In genomic region chr16:36709405-36709804, GRCm38 (mm10) we compare ENCODE assay signal across 18 mouse cellular contexts. TPM values are rescaled to one million over a fixed set of nuclear protein-coding genes. Genes with fewer than 3 reads are reported as not detected.
DNase-seq lines count a peak whose midpoint lies in the region; TF ChIP-seq lines count a peak whose summit lies in the region.
"Had no signal": no experiment of that assay in that cellular context is flagged by ENCODE, and none has a peak within 500 bp of the region (broad histone marks: within the 10 kb centered on the region; RNA-seq: fewer than 3 reads in every experiment).

No protein-coding gene starts in this region.

- DNase-seq in heart, adult 8-10 months (ENCODE audit: low spot score): peak; percentile 6
- no peak for DNase-seq in heart, postnatal 25 days (ENCODE audit: low spot score)
- DNase-seq in induced T-regulatory cell, adult 2 months (ENCODE audit: low read depth): peak; percentile 81
- DNase-seq in spleen, adult 12 weeks (ENCODE audit: low spot score): peak; percentile 51
- DNase-seq in embryonic facial prominence, embryonic 10.5 days (ENCODE audit: low spot score): no peak
- no peak for DNase-seq in frontal cortex, postnatal 10 days (ENCODE audit: low spot score in 2 of 2)
- DNase-seq in adipocyte (ENCODE audit: low spot score): no peak
- DNase-seq: adrenal gland, postnatal 10 days; cerebellum, adult 9-11 months; kidney, adult 8-10 months; layer of hippocampus, postnatal 36 days; right cerebral cortex, postnatal 14 days had no signal

- H3K36me3 ChIP-seq in ES-Bruce4 (ENCODE audit: control insufficient read depth, insufficient read depth, low read length, poor library complexity, severe bottlenecking): no peaks in the 10 kb centered on the region; the same call in 1 of the 2 replicates
- no peaks in the 10 kb centered on the region for H3K36me3 ChIP-seq in embryonic facial prominence, embryonic 10.5 days (replicated peaks)
- H3K36me3 ChIP-seq: heart, embryonic 13.5 days; limb, embryonic 10.5 days; liver, embryonic 15.5 days had no signal

- intact Hi-C loops in heart, postnatal 25 days (cut with DNase I): no loop called here

- TF ChIP-seq POLR2A in ES-Bruce4 (IDR thresholded peaks at IDR 0.05; ENCODE audit: insufficient read depth, low read length): no peak

- TF ChIP-seq CTCF in ES-Bruce4 (IDR thresholded peaks at IDR 0.05; ENCODE audit: low read depth, low read length): no peak

- H3K27me3 ChIP-seq in ES-Bruce4 (ENCODE audit: control insufficient read depth, insufficient read depth, low read length, poor library complexity, severe bottlenecking): no peaks in the 10 kb centered on the region
- no peaks in the 10 kb centered on the region for H3K27me3 ChIP-seq in embryonic facial prominence, embryonic 10.5 days (replicated peaks; ENCODE audit: low read depth, poor library complexity, severe bottlenecking)
- H3K27me3 ChIP-seq: heart, embryonic 13.5 days; liver, embryonic 15.5 days had no signal

- H3K9ac ChIP-seq in ES-Bruce4 (ENCODE audit: low read depth, poor library complexity, severe bottlenecking): peak overlapping the region; percentile 55
- H3K9ac ChIP-seq: heart, embryonic 13.5 days; hindbrain, embryonic 14.5 days; liver, embryonic 15.5 days had no signal

- H3K4me3 ChIP-seq in ES-Bruce4 (ENCODE audit: low read depth, low read length): peak overlapping the region; percentile 74
- no peak overlapping the region for H3K4me3 ChIP-seq in embryonic facial prominence, embryonic 10.5 days
- H3K4me3 ChIP-seq: heart, embryonic 13.5 days; limb, embryonic 10.5 days; liver, embryonic 15.5 days had no signal

- TF ChIP-seq EP300 in ES-Bruce4 (IDR thresholded peaks at IDR 0.05; ENCODE audit: insufficient read depth, low read depth, low read length): no peak

- H3K27ac ChIP-seq in ES-Bruce4 (ENCODE audit: insufficient read depth, low read length): 0 out of 2 replicates have a peak overlapping the region, but pooled peaks have one; percentile 82
- H3K27ac ChIP-seq in embryonic facial prominence, embryonic 10.5 days (replicated peaks): no peak overlapping the region
- H3K27ac ChIP-seq: heart, embryonic 13.5 days; hindbrain, embryonic 14.5 days; limb, embryonic 10.5 days; liver, embryonic 15.5 days; stomach, postnatal 0 days had no signal

- peaks cover 8% of the 10 kb centered on the region for H3K4me1 ChIP-seq in ES-Bruce4 (ENCODE audit: control insufficient read depth, insufficient read depth, low read length)
- no peaks in the 10 kb centered on the region for H3K4me1 ChIP-seq in embryonic facial prominence, embryonic 10.5 days
- H3K4me1 ChIP-seq: heart, embryonic 13.5 days; limb, embryonic 10.5 days; liver, embryonic 15.5 days had no signal

- 93% methylated on average over 17 of the region's 17 CpGs for WGBS in embryonic facial prominence, embryonic 10.5 days

- H3K9me3 ChIP-seq in ES-Bruce4 (replicated peaks; ENCODE audit: control insufficient read depth, insufficient read depth, low read length, poor library complexity, severe bottlenecking): no peaks in the 10 kb centered on the region
- H3K9me3 ChIP-seq in embryonic facial prominence, embryonic 10.5 days: no peaks in the 10 kb centered on the region
- H3K9me3 ChIP-seq: heart, embryonic 13.5 days; limb, embryonic 10.5 days; liver, embryonic 15.5 days had no signal

RNA-seq across cellular contexts. Expression of gene Ildr1, which starts 15.6 kb away (rescaled TPM):
- total RNA-seq in heart, adult 8-10 months (2022): not detected
- total RNA-seq in heart, postnatal 25 days (2021): not detected
- polyA plus RNA-seq in ES-Bruce4 (2011; ENCODE audit: insufficient read depth, insufficient read length, low read depth, missing spikeins): 13.9 and 17.0 TPM in 2 replicates
- polyA plus RNA-seq in embryonic facial prominence, embryonic 10.5 days (2016; fragmentation: Nextera tagmentation; extraction: Ambion mirVana): 1.0 and 1.7 TPM in 2 replicates

RNA-seq across cellular contexts. Expression of gene Cd86, which starts 43.5 kb away (rescaled TPM):
- total RNA-seq in heart, adult 8-10 months (2022): 1 to 10 TPM in 2 of 4 experiments, under 1 TPM in 2; 0.47 to 1.3 (median 0.97) TPM
- total RNA-seq in heart, postnatal 25 days (2021): 1 to 10 TPM; 1.4 to 1.6 TPM
- not detected in 2 replicates for polyA plus RNA-seq in ES-Bruce4 (2011; ENCODE audit: insufficient read depth, insufficient read length, low read depth, missing spikeins)
- polyA plus RNA-seq in embryonic facial prominence, embryonic 10.5 days (2016; fragmentation: Nextera tagmentation; extraction: Ambion mirVana): 0.62 and 0.93 TPM in 2 replicates

Comparison
In these comparisons a context has a peak if more than half of its experiments do, and no peak if none do; other contexts are left out.
1. DNase-seq: peak in heart, adult 8-10 months (single experiment), induced T-regulatory cell, adult 2 months (single experiment) and spleen, adult 12 weeks (single experiment); none in heart, postnatal 25 days (single experiment), embryonic facial prominence, embryonic 10.5 days (single experiment), frontal cortex, postnatal 10 days (0 of 2) and adipocyte (single experiment).